Mouse (Mus musculus): Measurements from ENCODE around the gene Srsf1.

DNA sequence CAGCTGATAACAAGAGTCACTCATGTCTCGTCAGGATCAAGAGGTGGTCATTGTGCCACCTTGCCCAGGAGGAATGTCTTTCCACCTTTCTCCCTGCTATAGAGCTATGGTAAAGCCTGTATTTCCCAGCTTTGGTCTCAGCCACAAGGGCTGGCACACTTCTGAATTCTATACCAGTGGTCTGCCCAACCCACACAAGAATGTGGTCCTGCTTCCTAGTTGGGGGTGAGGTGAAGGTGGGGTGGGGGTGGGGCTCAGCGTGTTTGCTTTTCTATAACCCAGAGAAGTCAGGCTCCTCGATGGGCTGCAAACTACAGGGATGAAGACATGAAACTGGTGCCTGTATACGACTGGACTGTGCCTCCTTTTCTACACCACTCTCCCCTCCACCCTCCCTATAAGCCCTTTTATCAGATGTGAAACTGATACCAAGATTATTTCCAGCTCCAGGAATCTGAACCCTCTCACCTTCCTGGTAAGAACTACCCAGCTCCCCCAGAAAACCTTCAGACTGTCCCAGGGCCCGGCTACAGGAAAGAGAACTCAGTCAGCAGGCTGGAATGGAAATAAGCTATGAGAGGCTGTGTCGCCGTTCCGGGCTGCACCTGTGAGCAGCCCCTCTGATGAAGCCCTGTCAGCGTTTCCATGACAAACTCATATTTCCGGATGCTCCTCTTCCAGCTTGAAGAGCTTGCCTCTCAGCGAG is 35.8 kb upstream of the Srsf1 start:
- TF ChIP-seq CTCF (IDR thresholded peaks at IDR 0.05; ENCODE audit: borderline replicate concordance, control insufficient read depth, extremely low read depth, insufficient read depth, low read length, poor library complexity), result no peak
- no peak for TF ChIP-seq POLR2A (IDR thresholded peaks at IDR 0.05; ENCODE audit: control insufficient read depth, extremely low read depth, insufficient read depth, low read length, poor library complexity)
